Mouse (Mus musculus): Measurements from ENCODE around the gene Snx9. TPM values are rescaled to one million over a fixed set of nuclear protein-coding genes. Genes with fewer than 3 reads are reported as not detected.

The Snx9 gene
- polyA plus RNA-seq, 1 experiment = 17.8 TPM

DNA sequence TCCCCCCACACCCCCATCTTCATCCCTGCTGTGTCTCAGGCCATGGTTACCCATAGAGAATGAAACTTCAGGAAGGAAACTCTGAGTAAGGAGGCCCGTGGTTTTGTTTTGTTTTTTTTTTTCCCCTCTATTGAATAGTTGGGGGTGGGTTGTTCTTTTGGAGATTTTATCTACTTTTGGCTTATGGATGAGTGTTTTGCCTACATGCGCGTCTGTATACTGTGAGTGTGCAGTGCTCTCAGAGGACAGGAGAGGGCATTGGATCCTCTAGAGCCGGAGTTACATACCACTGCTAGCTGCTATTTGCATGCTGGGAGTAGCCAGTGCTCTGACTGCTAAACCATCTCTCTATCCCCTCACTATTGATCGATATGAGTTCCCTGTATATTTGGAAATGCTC, 60.3 kb downstream of the Snx9 start:
- no peak overlapping the region for H3K27ac ChIP-seq (ENCODE audit: insufficient read depth, low read length)

DNA sequence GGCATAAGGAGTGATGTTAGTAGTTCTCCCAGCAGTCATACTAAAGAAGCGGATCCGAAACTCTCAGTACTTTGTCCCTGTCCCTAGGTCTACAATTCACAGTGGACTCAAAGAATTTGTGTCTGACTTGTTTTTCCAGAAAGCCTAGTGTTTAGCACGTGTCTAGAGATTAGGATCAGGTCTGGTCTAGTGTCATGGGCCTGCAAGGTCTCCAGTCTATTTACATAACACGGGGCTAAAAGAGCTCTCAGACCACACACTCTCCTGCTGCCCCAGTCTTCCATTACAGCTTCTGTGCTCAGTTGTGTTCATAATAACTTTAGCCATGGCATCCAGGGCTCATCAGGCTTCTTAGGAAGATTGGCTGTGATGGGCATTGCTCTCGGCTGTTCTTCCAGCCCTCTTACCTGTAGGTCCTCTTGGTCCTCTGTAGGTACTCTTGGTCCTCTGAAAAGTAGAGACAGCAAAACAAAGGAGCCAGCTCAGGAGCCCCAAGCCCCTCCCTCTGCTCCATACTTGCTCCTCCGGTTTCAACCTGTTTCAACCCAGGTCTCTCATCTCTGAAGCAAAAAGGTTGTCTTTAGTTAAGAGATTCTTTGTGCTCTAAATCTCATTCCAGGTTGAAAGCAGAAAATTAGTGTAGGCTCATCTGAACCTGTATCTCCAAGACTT, 62.6 kb downstream of the Snx9 start:
- no peak overlapping the region for H3K27ac ChIP-seq (ENCODE audit: insufficient read depth, low read length)
- TF ChIP-seq CTCF (IDR thresholded peaks at IDR 0.05; ENCODE audit: borderline replicate concordance, insufficient read depth, low read depth, low read length) (no peak), POLR2A (IDR thresholded peaks at IDR 0.05; ENCODE audit: borderline replicate concordance, insufficient read depth, low read length) (no peak)
- no peak overlapping the region for H3K4me3 ChIP-seq (replicated peaks; ENCODE audit: insufficient read depth, low read depth, low read length)
- H3K4me1 ChIP-seq (ENCODE audit: control insufficient read depth, insufficient read depth, low read length) = no peaks in the 10 kb centered on the region
- no peaks in the 10 kb centered on the region for H3K27me3 ChIP-seq (ENCODE audit: control insufficient read depth, insufficient read depth, low read length)
- WGBS = 89% methylated on average over 6 of the region's 6 CpGs
- DNase-seq = no peak

More for the DNA sequence above, 60.3 kb downstream of the Snx9 start:
- Histone ChIP-seq H3K27me3 (ENCODE audit: control insufficient read depth, insufficient read depth, low read length) (no peaks in the 10 kb centered on the region), H3K4me3 (replicated peaks; ENCODE audit: insufficient read depth, low read depth, low read length) (no peak overlapping the region), H3K4me1 (ENCODE audit: control insufficient read depth, insufficient read depth, low read length) (peaks cover 9% of the 10 kb centered on the region; the same call in 1 of the 2 replicates)
- no peak for DNase-seq
- TF ChIP-seq POLR2A (IDR thresholded peaks at IDR 0.05; ENCODE audit: borderline replicate concordance, insufficient read depth, low read length) = no peak
- no peak for TF ChIP-seq CTCF (IDR thresholded peaks at IDR 0.05; ENCODE audit: borderline replicate concordance, insufficient read depth, low read depth, low read length)
- 84% methylated on average over 5 of the region's 5 CpGs for WGBS

DNA sequence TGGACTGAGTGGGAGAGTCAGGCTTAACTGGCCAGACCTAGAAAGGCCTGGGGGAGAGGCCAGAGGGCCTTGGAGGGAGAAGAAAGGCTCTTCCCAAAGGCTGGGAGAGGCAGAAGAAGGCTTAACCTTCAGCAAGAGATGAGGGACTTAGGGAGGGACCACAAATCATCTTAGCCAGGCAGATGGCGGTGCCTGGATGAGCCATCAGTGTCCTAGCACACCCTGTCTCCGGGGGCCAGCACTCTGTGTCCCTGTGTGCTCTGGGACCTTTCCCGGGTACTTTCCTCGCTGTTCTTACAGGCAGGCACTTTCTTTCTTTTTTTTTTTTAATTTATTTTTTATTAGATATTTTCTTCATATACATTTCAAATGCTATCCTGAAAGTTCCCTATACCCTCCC, 68.6 kb downstream of the Snx9 start:
- H3K4me1 ChIP-seq (ENCODE audit: control insufficient read depth, insufficient read depth, low read length) = no peaks in the 10 kb centered on the region; the same call in 1 of the 2 replicates
- no peaks in the 10 kb centered on the region for H3K27me3 ChIP-seq (ENCODE audit: control insufficient read depth, insufficient read depth, low read length)
- H3K27ac ChIP-seq (ENCODE audit: insufficient read depth, low read length) = no peak overlapping the region
- TF ChIP-seq CTCF (IDR thresholded peaks at IDR 0.05; ENCODE audit: borderline replicate concordance, insufficient read depth, low read depth, low read length) (no peak), POLR2A (IDR thresholded peaks at IDR 0.05; ENCODE audit: borderline replicate concordance, insufficient read depth, low read length) (no peak)
- no peak overlapping the region for H3K4me3 ChIP-seq (replicated peaks; ENCODE audit: insufficient read depth, low read depth, low read length)
- DNase-seq = no peak
- WGBS = 92% methylated on average over 4 of the region's 4 CpGs

DNA sequence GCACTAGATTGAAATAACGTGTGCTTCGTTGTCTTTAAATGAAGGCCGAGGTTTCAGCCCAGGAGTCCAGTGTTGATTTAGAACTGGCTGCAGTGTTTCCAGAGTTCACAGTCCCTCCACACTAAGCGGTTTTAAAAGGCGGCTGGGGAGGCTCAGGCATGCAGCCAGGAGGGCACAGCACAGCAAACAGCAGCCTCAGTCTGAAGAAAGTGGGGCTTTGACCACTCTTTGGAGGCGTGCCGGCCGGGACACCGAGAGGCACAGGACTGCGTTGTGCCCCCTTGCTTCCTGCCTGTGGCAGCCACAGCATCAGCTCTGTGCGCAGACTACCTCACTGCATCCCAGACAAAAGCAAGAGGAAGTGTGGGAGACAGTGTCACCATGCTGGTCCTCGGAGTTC, 70.5 kb downstream of the Snx9 start:
- no peak overlapping the region for H3K27ac ChIP-seq (ENCODE audit: insufficient read depth, low read length)
- no peak for TF ChIP-seq CTCF (IDR thresholded peaks at IDR 0.05; ENCODE audit: borderline replicate concordance, insufficient read depth, low read depth, low read length)
- no peak for TF ChIP-seq POLR2A (IDR thresholded peaks at IDR 0.05; ENCODE audit: borderline replicate concordance, insufficient read depth, low read length)
- no peak overlapping the region for H3K4me3 ChIP-seq (replicated peaks; ENCODE audit: insufficient read depth, low read depth, low read length)
- peak; percentile 25 to 44 for DNase-seq
- H3K27me3 ChIP-seq (ENCODE audit: control insufficient read depth, insufficient read depth, low read length) = no peaks in the 10 kb centered on the region
- no peaks in the 10 kb centered on the region; the same call in 1 of the 2 replicates for H3K4me1 ChIP-seq (ENCODE audit: control insufficient read depth, insufficient read depth, low read length)
- 74% methylated on average over 12 of the region's 12 CpGs for WGBS

DNA sequence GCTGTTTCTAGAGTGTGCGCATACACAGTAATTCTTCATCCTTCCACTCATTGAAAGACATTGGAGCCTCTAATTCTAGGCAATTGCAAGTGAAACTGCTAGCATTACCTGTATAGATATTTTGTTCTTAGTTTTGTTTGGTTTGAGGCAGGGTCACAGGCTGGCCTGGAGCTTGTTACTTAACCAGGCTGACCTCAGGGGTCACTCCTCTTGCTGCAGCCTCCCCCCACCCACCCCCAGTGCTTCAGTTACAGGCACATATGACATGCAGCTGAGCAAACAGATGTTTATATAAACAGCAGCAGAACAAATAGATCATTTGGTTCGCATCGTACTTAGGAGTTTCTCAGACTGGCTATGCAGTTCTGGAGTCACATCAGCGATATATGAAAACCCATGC, 71.7 kb downstream of the Snx9 start:
- Histone ChIP-seq H3K4me3 (replicated peaks; ENCODE audit: insufficient read depth, low read depth, low read length) (no peak overlapping the region), H3K27ac (ENCODE audit: insufficient read depth, low read length) (no peak overlapping the region), H3K4me1 (ENCODE audit: control insufficient read depth, insufficient read depth, low read length) (no peaks in the 10 kb centered on the region; the same call in 1 of the 2 replicates), H3K27me3 (ENCODE audit: control insufficient read depth, insufficient read depth, low read length) (no peaks in the 10 kb centered on the region)
- TF ChIP-seq POLR2A (IDR thresholded peaks at IDR 0.05; ENCODE audit: borderline replicate concordance, insufficient read depth, low read length) (no peak), CTCF (IDR thresholded peaks at IDR 0.05; ENCODE audit: borderline replicate concordance, insufficient read depth, low read depth, low read length) (no peak)
- WGBS = 98% methylated on average over 4 of the region's 4 CpGs
- no peak for DNase-seq

DNA sequence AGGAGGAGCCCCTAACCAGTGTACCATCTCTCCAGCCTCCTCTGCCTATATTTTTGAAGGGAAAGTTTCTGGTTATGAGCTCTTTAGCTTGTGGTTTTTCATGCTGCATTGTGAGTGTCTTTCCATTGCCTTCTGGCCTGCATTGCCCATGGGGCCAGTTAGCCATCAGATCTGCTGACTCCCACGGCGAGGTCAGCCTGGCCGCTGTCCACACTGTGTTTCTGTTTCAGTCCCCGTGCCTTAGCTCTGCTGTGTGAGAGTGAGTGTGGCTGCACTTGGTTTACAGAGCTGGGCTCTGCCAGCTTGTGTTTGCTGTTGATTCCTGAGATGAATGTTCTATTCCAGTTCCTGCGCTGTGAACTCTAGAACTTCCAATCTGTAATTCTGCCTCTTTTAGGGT, 73.1 kb downstream of the Snx9 start:
- Histone ChIP-seq H3K4me1 (ENCODE audit: control insufficient read depth, insufficient read depth, low read length) (no peaks in the 10 kb centered on the region; the same call in 1 of the 2 replicates), H3K4me3 (replicated peaks; ENCODE audit: insufficient read depth, low read depth, low read length) (no peak overlapping the region), H3K27ac (ENCODE audit: insufficient read depth, low read length) (no peak overlapping the region), H3K27me3 (ENCODE audit: control insufficient read depth, insufficient read depth, low read length) (no peaks in the 10 kb centered on the region)
- WGBS = 46% methylated on average over 5 of the region's 5 CpGs
- TF ChIP-seq POLR2A (IDR thresholded peaks at IDR 0.05; ENCODE audit: borderline replicate concordance, insufficient read depth, low read length) (no peak), CTCF (IDR thresholded peaks at IDR 0.05; ENCODE audit: borderline replicate concordance, insufficient read depth, low read depth, low read length) (no peak)
- DNase-seq = no peak

DNA sequence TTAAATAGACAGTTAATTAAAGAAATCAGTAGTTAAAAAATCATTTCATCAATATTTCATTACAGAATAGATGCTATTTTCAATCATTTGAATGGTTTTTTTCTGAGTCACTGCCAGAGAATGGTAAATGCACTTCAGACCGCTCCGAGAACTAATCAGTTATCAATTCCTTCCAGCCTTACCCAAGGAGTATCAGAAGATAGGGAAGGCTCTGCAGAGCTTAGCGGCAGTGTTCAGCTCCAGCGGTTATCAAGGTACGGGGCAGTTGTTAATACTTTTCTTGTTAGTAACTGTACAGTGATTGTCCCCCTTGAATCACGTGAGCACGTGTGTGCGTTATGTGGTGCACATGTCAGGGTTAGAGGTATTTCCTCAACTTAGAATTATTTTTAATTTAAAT, 80.8 kb downstream of the Snx9 start:
- no peak for TF ChIP-seq POLR2A (IDR thresholded peaks at IDR 0.05; ENCODE audit: borderline replicate concordance, insufficient read depth, low read length)
- TF ChIP-seq CTCF (IDR thresholded peaks at IDR 0.05; ENCODE audit: borderline replicate concordance, insufficient read depth, low read depth, low read length) = no peak
- H3K27me3 ChIP-seq (ENCODE audit: control insufficient read depth, insufficient read depth, low read length) = no peaks in the 10 kb centered on the region
- no peak overlapping the region for H3K4me3 ChIP-seq (replicated peaks; ENCODE audit: insufficient read depth, low read depth, low read length)
- DNase-seq = no peak
- peaks cover 3% of the 10 kb centered on the region; the same call in 1 of the 2 replicates for H3K4me1 ChIP-seq (ENCODE audit: control insufficient read depth, insufficient read depth, low read length)
- no peak overlapping the region for H3K27ac ChIP-seq (ENCODE audit: insufficient read depth, low read length)
- WGBS = 97% methylated on average over 8 of the region's 8 CpGs

DNA sequence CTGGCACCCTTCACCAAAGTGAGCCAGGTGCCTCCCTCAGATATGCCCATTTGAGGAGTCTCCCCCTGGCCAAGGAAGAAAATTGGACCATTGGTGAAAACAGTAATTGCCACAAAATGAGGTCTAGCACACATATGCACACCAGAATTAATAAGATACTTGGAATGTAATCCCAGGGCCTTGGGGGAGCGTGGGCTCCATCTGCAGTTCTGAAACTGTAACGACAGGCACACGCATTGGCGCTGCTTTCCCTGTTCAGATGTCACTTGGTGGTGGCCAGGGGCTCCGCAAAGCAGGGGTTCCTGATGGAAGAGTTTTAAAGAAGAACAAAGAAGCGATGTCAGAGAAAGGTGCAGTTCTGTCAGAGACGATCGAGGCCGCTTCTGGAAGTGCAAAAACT, 82.2 kb downstream of the Snx9 start:
- Histone ChIP-seq H3K4me1 (ENCODE audit: control insufficient read depth, insufficient read depth, low read length) (peaks cover 3% of the 10 kb centered on the region; the same call in 1 of the 2 replicates), H3K27me3 (ENCODE audit: control insufficient read depth, insufficient read depth, low read length) (no peaks in the 10 kb centered on the region), H3K27ac (ENCODE audit: insufficient read depth, low read length) (no peak overlapping the region), H3K4me3 (replicated peaks; ENCODE audit: insufficient read depth, low read depth, low read length) (no peak overlapping the region)
- DNase-seq = peak; percentile 33 to 45
- TF ChIP-seq CTCF (IDR thresholded peaks at IDR 0.05; ENCODE audit: borderline replicate concordance, insufficient read depth, low read depth, low read length) = peak; percentile 72
- TF ChIP-seq POLR2A (IDR thresholded peaks at IDR 0.05; ENCODE audit: borderline replicate concordance, insufficient read depth, low read length) = no peak
- WGBS = 66% methylated on average over 9 of the region's 9 CpGs
